Mouse (Mus musculus) kidney, embryonic 15.5 days (tissue): Measurements from ENCODE around the gene Pax5. TPM values are rescaled to one million over a fixed set of nuclear protein-coding genes. Genes with fewer than 3 reads are reported as not detected.

Source experiments
- ATAC-seq: fragments of 200-750 bp; cut with Nextera tagmentation; replicated peaks from 2 replicates; pipeline ENCODE4 v1.8.0; 2017; ENCODE audit warnings: moderate TSS enrichment; ENCODE audit not compliant: low FRiP score
- H3K27ac ChIP-seq: fragments of 300-500 bp; sonication (generic); 2 replicates; pipeline ENCODE4 v1.5.1; 2015; ENCODE audit warnings: mild to moderate bottlenecking, inconsistent platforms
- H3K27me3 ChIP-seq: fragments of 300-500 bp; sonication (generic); 2 replicates; pipeline ENCODE4 v1.6.1; 2015; ENCODE audit warnings: inconsistent platforms
- H3K36me3 ChIP-seq: fragments of 300-500 bp; sonication (generic); 2 replicates; pipeline ENCODE4 v1.6.1; 2015; ENCODE audit warnings: inconsistent platforms
- H3K4me1 ChIP-seq: fragments of 300-500 bp; sonication (generic); 2 replicates; pipeline ENCODE4 v1.6.1; 2015; ENCODE audit warnings: inconsistent platforms
- H3K4me2 ChIP-seq: fragments of 300-500 bp; sonication (generic); 2 replicates; pipeline ENCODE4 v1.6.1; 2015; ENCODE audit warnings: moderate library complexity, mild to moderate bottlenecking, inconsistent platforms
- H3K4me3 ChIP-seq: fragments of 300-500 bp; sonication (generic); replicated peaks from 2 replicates; pipeline ENCODE4 v1.5.1; 2015; ENCODE audit warnings: mild to moderate bottlenecking, inconsistent platforms
- H3K9ac ChIP-seq: fragments of 300-500 bp; sonication (generic); 2 replicates; pipeline ENCODE4 v1.6.1; 2015; ENCODE audit warnings: mild to moderate bottlenecking, inconsistent platforms
- H3K9me3 ChIP-seq: fragments of 300-500 bp; sonication (generic); replicated peaks from 2 replicates; pipeline ENCODE4 v1.6.1; 2016; ENCODE audit warnings: inconsistent platforms
- WGBS: fragments of 180-500 bp; shearing (Covaris S2); methylation state at CpG from one replicate; pipeline ENCODE4 v1.1.7; 2015; ENCODE audit warnings: mixed read lengths; 5-methylcytosine and 5-hydroxymethylcytosine counted together
- polyA plus RNA-seq: library from polyadenylated mRNA; unstranded; fragments of >200 nt; fragmentation: Nextera tagmentation; extraction: Ambion mirVana; gene quantifications from 2 replicates; pipeline ENCODE4 v1.2.1, GENCODE M21; 2015

The Pax5 gene
- polyA plus RNA-seq, 1 experiment from 2014 or later = 0.01 TPM

DNA sequence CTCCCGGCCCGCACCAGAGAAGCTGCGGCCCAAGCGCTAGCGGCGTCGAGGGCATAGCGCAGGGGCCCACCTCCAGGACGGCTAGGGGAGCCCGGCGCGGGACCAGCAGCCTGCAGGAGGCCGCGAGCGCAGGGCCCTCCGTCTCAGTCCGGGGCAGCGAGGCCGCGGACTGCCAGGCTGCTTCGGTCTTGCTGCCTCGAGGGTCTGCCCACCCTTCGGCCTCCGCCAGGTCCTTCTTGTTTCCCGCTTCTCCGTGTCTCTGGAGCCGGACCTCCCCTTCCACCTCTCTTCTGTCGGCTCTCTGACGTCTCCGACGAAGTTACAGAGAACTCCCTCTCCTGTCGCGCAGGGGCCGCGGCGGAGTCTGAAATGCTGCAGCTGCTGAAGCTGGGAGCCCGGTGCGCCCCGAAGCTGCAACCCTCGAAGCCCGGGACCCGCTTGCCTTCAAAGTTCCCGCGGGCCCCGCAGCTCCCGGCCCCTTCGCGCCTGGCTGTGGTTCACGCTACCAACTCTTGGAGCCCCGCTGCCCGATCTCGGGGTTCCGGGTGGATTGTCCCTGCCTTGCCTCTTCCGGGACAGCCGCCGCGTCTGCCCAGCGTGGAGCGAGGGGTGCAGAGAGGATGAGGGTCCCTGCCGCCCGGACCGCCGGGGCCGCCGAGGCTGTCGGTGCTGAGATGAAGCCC, 6.5 kb downstream of the Pax5 start:
- H3K36me3 ChIP-seq = no peaks in the 10 kb centered on the region
- peak; percentile 55 for ATAC-seq
- H3K4me2 ChIP-seq = peak overlapping the region; percentile 73
- no peak overlapping the region for H3K27ac ChIP-seq
- WGBS = under 1% methylated on average over 63 of the region's 66 CpGs
- H3K9ac ChIP-seq = no peak overlapping the region
- peaks cover 25% of the 10 kb centered on the region for H3K4me1 ChIP-seq
- H3K9me3 ChIP-seq = no peaks in the 10 kb centered on the region
- H3K4me3 ChIP-seq = peak overlapping the region; percentile 43
- H3K27me3 ChIP-seq = peaks cover 98% of the 10 kb centered on the region

DNA sequence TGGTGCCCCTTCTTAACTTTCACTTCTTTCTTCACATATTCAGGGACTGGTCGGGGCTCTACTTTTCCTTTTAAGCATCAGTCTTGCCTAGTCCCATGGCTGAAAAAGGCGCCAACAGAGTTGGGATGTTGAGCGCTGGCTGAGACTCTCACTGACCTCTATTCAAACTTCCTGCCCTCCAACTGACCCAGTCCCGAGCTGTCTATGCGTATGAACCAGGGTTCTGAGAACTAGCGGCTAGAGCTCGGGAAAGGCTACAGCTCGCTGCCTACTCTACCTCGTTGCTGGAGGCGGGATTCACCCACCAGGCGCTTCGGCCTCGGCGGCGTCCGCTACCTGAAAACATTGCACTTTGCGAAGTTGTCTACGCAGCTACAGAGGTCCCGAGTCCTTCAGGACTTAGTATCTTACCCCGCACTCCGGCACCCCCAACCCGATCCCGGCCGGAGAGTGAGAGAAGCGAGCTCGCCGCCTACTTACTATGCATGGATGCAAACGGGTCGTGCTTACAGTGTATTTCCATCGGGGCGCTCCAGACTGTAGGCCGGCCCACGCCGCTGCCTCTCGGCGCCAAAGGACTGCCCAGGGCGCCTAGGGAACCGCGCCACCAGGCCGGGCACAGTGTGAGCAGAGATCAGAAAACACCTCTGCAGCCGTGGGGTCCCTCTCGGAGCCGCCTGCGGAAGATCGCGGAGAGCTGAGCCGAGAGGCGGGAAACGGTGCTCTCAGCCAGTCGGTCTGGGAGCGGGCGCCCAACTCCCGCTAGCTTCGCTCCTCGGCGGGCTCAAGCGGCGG, 7.2 kb downstream of the Pax5 start:
- WGBS = under 1% methylated on average over 58 of the region's 58 CpGs
- Histone ChIP-seq H3K9me3 (no peaks in the 10 kb centered on the region), H3K4me1 (peaks cover 25% of the 10 kb centered on the region), H3K36me3 (no peaks in the 10 kb centered on the region), H3K4me3 (peak overlapping the region; percentile 43), H3K9ac (no peak overlapping the region), H3K27ac (no peak overlapping the region), H3K4me2 (peak overlapping the region; percentile 73), H3K27me3 (peaks cover 98% of the 10 kb centered on the region)
- ATAC-seq = no peak

DNA sequence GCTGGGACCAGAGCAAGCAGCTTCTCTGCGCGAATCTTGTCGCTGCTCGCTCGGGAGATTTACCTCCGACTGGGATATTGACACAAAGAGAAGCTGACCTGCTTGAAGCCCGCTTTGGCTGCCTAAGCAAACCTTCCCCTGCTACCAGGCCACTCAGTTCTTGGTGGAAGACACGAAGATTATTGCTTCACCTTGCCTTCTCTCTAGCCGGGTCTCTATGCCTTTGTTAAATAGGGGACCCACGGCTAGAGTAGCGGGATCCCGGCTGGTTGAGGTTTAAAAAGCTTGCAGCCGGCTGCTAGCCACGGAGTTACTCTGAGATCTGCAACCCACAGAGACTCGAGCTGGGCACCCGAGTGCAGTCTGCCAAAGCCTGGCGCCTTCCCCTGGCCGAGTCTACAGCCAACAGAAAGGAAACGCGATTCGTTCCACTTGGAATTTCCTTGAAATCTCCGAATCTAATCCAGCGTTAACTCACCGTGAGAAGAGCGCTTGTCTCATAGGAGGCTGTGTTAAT, 8.2 kb downstream of the Pax5 start:
- Histone ChIP-seq H3K9me3 (no peaks in the 10 kb centered on the region), H3K4me3 (no peak overlapping the region), H3K27me3 (peaks cover 98% of the 10 kb centered on the region), H3K27ac (no peak overlapping the region), H3K36me3 (no peaks in the 10 kb centered on the region), H3K9ac (no peak overlapping the region), H3K4me1 (peaks cover 25% of the 10 kb centered on the region), H3K4me2 (no peak overlapping the region)
- WGBS = under 1% methylated on average over 25 of the region's 25 CpGs
- no peak for ATAC-seq

DNA sequence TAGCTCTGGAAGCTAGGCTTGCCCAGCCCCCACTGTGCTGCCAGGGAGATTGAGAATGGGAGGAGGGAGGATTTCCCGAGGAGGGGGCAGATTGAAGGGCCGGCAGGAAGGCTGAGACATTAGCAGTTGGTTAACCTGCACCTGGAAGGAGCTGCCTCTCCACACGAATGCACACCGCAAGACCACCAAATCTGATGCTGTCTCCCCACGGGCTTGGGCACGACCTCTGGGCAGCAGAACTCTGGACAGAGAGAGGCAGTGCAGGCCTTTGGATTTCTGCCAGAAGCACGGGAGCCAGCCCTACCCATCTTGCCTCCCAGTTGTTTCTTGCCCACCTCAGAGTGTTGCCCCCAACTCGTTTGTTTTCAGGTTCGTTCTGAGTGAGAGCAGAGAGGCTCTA, 8.8 kb downstream of the Pax5 start:
- WGBS = 1% methylated on average over 9 of the region's 9 CpGs
- no peaks in the 10 kb centered on the region for H3K9me3 ChIP-seq

DNA sequence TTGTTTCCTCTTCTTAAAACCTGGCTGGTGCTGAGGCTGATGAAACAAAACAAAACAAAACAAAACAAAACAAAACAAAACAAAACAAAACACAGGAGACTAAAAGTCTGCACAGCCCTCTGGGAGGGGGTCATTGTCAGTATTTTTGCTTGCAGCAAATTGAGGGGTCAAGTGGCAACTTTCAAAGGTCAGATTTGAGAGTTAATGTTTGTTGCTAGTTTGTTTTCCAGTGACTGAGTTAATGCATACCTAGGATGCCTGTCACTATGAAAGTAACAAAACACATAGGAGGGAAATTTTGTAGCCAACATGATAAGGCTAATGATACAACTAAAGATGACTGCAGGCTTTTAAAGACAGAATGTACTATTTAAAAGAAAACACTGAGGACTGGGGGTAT, 13.6 kb downstream of the Pax5 start:
- no peak overlapping the region for H3K27ac ChIP-seq
- H3K9me3 ChIP-seq = no peaks in the 10 kb centered on the region
- no peak overlapping the region for H3K9ac ChIP-seq
- no peak overlapping the region for H3K4me3 ChIP-seq
- H3K36me3 ChIP-seq = no peaks in the 10 kb centered on the region
- H3K27me3 ChIP-seq = peaks cover 90% of the 10 kb centered on the region
- H3K4me1 ChIP-seq = 0 out of 2 replicates have a peak, but pooled peaks cover 3% of the 10 kb centered on the region
- no peak overlapping the region for H3K4me2 ChIP-seq
- no peak for ATAC-seq

More for the DNA sequence above, 8.8 kb downstream of the Pax5 start:
- Histone ChIP-seq H3K36me3 (no peaks in the 10 kb centered on the region), H3K27me3 (peaks cover 98% of the 10 kb centered on the region), H3K4me1 (peaks cover 25% of the 10 kb centered on the region), H3K9ac (no peak overlapping the region), H3K27ac (no peak overlapping the region), H3K4me2 (no peak overlapping the region), H3K4me3 (no peak overlapping the region)
- ATAC-seq = no peak

DNA sequence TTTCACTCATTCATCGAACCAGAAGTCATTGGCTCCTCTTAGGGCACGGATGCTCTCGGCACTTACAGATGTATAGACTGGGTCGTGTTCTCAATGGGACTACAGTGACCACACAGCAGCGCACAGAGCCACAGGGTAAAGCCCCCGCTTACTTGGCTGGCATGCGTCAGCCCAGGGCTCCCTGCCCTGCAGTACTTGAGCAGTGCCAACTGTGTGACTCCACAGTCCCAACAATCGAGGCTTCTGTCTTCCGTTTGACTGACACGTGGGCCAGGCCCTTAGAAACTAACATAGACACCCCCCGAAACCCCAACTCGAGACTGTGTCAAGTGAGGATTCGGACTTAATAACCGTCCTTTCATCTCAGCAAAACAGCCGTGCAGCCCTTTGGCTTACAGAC, 15.9 kb downstream of the Pax5 start:
- Histone ChIP-seq H3K27me3 (peaks cover 76% of the 10 kb centered on the region), H3K27ac (no peak overlapping the region), H3K4me2 (no peak overlapping the region), H3K9ac (no peak overlapping the region), H3K4me3 (no peak overlapping the region), H3K4me1 (no peaks in the 10 kb centered on the region), H3K9me3 (no peaks in the 10 kb centered on the region), H3K36me3 (no peaks in the 10 kb centered on the region)
- 29% methylated on average over 15 of the region's 15 CpGs for WGBS
- no peak for ATAC-seq

DNA sequence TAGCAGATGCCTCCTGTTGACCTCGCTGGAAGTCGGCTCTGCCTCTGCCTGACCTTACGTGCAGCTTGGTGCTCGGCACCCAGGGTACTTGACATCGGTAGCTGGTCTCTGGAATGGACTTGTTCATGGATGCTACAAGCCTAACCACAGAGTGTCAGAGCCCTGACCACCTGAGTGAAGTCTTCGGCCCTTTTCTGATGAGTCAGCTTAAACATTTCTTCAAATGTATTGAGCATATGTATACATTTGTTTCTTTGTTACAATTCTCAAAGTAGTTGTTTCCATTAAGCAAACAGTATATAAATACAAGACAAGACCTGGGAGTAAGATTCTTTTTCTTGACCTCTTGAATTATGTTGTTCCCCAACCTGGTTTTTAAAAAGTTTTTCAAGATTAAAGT, 24.7 kb downstream of the Pax5 start:
- H3K9ac ChIP-seq = no peak overlapping the region
- peaks cover 15% of the 10 kb centered on the region for H3K27me3 ChIP-seq
- H3K36me3 ChIP-seq = no peaks in the 10 kb centered on the region
- H3K27ac ChIP-seq = no peak overlapping the region
- ATAC-seq = no peak
- H3K9me3 ChIP-seq = no peaks in the 10 kb centered on the region
- H3K4me3 ChIP-seq = no peak overlapping the region
- WGBS = 69% methylated on average over 6 of the region's 6 CpGs
- no peaks in the 10 kb centered on the region for H3K4me1 ChIP-seq
- H3K4me2 ChIP-seq = no peak overlapping the region

DNA sequence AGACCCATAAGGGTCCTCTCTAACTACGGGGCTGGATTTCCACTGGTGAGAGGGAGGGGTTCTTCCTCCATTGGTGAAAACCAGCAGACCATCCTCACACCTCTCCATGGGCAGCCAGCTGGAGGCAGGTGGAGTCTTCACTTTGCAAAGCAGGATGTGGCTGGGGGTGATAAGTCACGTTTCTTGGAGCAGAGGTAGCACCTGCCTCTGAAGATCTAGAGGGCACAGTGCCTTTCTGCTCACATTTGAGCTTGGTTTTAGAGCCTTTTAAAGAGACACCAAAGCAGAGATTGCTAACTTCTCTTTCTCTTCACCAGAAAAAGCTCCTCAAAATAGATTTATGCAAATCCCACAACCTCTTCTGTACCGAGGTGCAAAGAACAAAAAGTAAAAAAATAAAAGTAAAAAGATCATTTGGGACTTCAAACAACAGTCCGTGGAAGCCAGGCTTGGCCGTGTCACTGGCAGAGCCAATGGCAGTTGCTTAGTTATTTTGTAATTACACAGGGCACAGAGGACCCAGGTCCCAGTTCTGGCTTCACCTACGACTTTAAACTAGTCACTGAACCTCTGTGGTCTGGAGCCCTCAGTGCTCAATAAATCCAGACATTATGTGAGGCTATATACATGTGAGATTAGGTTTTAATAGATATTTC, 29.9 kb downstream of the Pax5 start:
- H3K4me3 ChIP-seq = no peak overlapping the region
- peaks cover 20% of the 10 kb centered on the region for H3K27me3 ChIP-seq
- no peaks in the 10 kb centered on the region for H3K9me3 ChIP-seq
- WGBS = 63% methylated on average over 6 of the region's 6 CpGs
- H3K27ac ChIP-seq = no peak overlapping the region
- H3K4me2 ChIP-seq = no peak overlapping the region
- ATAC-seq = no peak
- no peak overlapping the region for H3K9ac ChIP-seq
- H3K4me1 ChIP-seq = no peaks in the 10 kb centered on the region
- no peaks in the 10 kb centered on the region for H3K36me3 ChIP-seq

DNA sequence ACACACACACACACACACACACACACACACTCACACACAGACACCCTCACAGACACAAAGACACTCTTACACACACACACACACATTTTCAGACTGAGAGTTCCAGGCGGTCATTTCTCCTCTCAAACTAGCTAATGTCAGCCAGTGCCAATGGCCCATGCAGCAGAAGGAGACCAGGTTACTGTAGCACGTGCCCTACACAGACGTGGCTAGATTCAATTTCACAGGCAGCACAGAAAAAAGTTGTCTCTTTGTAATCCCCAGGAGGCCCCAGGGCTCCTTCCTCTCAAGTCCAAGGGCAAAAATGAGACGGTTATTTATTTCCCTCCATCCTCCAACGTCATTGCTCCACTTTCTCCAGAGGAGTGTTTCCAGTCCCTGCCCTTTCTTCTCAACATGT, 31.6 kb downstream of the Pax5 start:
- no peaks in the 10 kb centered on the region for H3K4me1 ChIP-seq
- H3K4me2 ChIP-seq = no peak overlapping the region
- no peaks in the 10 kb centered on the region for H3K36me3 ChIP-seq
- H3K27me3 ChIP-seq = peaks cover 20% of the 10 kb centered on the region
- no peak overlapping the region for H3K27ac ChIP-seq
- ATAC-seq = no peak
- H3K9ac ChIP-seq = no peak overlapping the region
- no peaks in the 10 kb centered on the region for H3K9me3 ChIP-seq
- WGBS = 20% methylated on average over 5 of the region's 5 CpGs
- H3K4me3 ChIP-seq = no peak overlapping the region

DNA sequence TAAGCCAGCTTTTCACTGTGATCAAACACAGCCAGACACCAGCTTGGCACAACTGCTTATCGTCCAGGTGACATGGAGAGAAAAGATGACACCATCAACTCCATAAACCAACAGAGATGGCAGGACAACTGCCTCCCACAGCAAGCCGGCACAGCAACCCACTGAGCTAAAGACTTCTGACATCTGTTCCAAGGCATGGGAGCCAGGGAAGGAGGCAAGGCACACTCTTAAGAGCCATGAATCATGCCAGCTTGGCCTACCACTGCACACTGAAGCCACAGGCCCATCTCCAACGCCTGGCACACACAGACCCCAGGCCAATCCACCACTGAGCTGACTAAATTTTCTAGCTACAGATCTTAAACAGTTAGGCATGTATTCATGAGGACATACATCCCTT, 32.3 kb downstream of the Pax5 start:
- Histone ChIP-seq H3K4me3 (no peak overlapping the region), H3K27me3 (peaks cover 20% of the 10 kb centered on the region), H3K4me2 (no peak overlapping the region), H3K9ac (no peak overlapping the region), H3K4me1 (no peaks in the 10 kb centered on the region), H3K36me3 (no peaks in the 10 kb centered on the region), H3K27ac (no peak overlapping the region), H3K9me3 (no peaks in the 10 kb centered on the region)
- ATAC-seq = no peak
- WGBS = 54% methylated on average over 3 of the region's 3 CpGs

DNA sequence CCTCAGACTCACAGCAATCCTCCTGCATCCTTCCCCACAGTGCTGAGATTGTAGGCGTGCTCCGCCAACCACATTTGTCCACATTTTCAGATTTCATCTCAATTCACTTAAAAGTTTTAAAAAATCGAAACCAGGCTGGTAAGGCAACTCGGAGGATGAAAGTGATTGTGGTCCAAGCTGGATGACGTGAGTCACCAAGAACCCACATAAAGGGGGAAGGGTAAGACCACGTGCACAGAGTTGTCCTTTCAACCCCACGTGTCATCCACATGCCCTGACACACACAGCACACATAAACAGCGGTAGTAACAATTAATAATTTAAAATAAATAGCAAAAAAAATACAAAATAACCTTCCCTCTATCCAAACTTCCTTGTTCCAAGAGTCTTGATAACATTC, 35.3 kb downstream of the Pax5 start:
- WGBS = 84% methylated on average over 8 of the region's 8 CpGs
- H3K9me3 ChIP-seq = no peaks in the 10 kb centered on the region
- H3K36me3 ChIP-seq = no peaks in the 10 kb centered on the region
- no peak overlapping the region for H3K4me3 ChIP-seq
- no peak overlapping the region for H3K4me2 ChIP-seq
- H3K9ac ChIP-seq = no peak overlapping the region
- H3K4me1 ChIP-seq = no peaks in the 10 kb centered on the region
- no peak for ATAC-seq
- H3K27ac ChIP-seq = no peak overlapping the region
- peaks cover 23% of the 10 kb centered on the region for H3K27me3 ChIP-seq

DNA sequence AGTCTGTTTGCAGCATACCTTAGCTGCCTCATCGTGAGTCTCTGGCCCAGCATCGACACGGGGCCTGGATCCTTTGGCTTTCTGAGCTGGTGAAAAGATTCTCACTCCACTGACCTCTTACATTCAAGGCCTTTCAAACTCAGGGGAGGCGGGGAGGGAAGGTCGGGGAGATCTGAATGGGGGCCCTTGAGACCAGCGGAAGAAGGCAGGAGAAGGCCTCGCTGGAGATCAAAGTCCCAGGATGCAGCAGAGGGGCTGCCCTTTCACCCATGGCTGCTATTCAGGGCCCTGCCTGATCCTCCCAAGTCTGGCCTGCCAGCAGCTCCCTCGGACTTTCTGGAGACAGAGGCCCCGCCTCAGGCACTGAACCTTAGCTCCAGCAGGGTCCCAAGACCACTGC, 36.6 kb downstream of the Pax5 start:
- Histone ChIP-seq H3K4me2 (no peak overlapping the region), H3K27me3 (peaks cover 15% of the 10 kb centered on the region), H3K9ac (no peak overlapping the region), H3K4me3 (no peak overlapping the region), H3K36me3 (no peaks in the 10 kb centered on the region), H3K9me3 (no peaks in the 10 kb centered on the region), H3K27ac (no peak overlapping the region), H3K4me1 (no peaks in the 10 kb centered on the region)
- WGBS = 19% methylated on average over 9 of the region's 9 CpGs
- no peak for ATAC-seq
